8 mouse cellular contexts compared by ENCODE assay signal in genomic region chr17:66233451-66233951, GRCm38 (mm10).
DNase-seq lines count a peak whose midpoint lies in the region; ATAC-seq and TF ChIP-seq lines count a peak whose summit lies in the region.

No protein-coding gene starts in this region.

- no peak overlapping the region for H3K9ac ChIP-seq in kidney, embryonic 14.5 days (ENCODE audit: low read depth, low read length)

- H3K27me3 ChIP-seq in kidney, embryonic 14.5 days (ENCODE audit: control insufficient read depth, insufficient read depth, low read length), result no peaks in the 10 kb centered on the region; the same call in 1 of the 2 replicates
- H3K27me3 ChIP-seq in thymus, adult 2 months (ENCODE audit: control insufficient read depth, insufficient read depth, low read length), result no peaks in the 10 kb centered on the region

- H3K4me2 ChIP-seq in kidney, embryonic 14.5 days (replicated peaks; ENCODE audit: low read depth, low read length), result no peak overlapping the region

- H3K4me3 ChIP-seq in kidney, embryonic 14.5 days (ENCODE audit: low read length), result no peak overlapping the region
- no peak overlapping the region for H3K4me3 ChIP-seq in thymus, adult 2 months (ENCODE audit: control insufficient read depth, insufficient read depth, low read length)

- DNase-seq in layer of hippocampus, postnatal 36 days, result peak; percentile 27 to 28
- DNase-seq in layer of hippocampus, adult 8-10 months (ENCODE audit: low spot score in 2 of 2), result no peak
- peak; percentile 21 for DNase-seq in MN1 (ENCODE audit: low spot score)
- DNase-seq in cerebellum, postnatal 14 days, result peak; percentile 86 to 89
- no peak for DNase-seq in thymus, adult 2 months
- no peak for DNase-seq in urinary bladder, postnatal 25 days (ENCODE audit: low spot score)

- H3K4me1 ChIP-seq in kidney, embryonic 14.5 days (ENCODE audit: control insufficient read depth, insufficient read depth, low read length), result no peaks in the 10 kb centered on the region
- H3K4me1 ChIP-seq in thymus, adult 2 months (replicated peaks; ENCODE audit: control insufficient read depth, insufficient read depth, low read length), result no peaks in the 10 kb centered on the region

- 0 out of 2 replicates have a peak, but pooled peaks have one; percentile 25 for ATAC-seq in kidney, embryonic 14.5 days (ENCODE audit: low FRiP score, low TSS enrichment)
- no peak for ATAC-seq in megakaryocyte-erythroid progenitor cell, adult 5-6 weeks (replicated peaks; ENCODE audit: low FRiP score, low TSS enrichment, poor library complexity, severe bottlenecking)

- H3K27ac ChIP-seq in kidney, embryonic 14.5 days (ENCODE audit: low read depth, low read length), result no peak overlapping the region
- no peak overlapping the region for H3K27ac ChIP-seq in thymus, adult 2 months (ENCODE audit: control insufficient read depth, insufficient read depth, low read length)

- TF ChIP-seq CTCF in thymus, adult 2 months (IDR thresholded peaks at IDR 0.05; ENCODE audit: borderline replicate concordance, control insufficient read depth, extremely low read depth, insufficient read depth, low read length, poor library complexity), result no peak

- no peak for TF ChIP-seq POLR2A in thymus, adult 2 months (IDR thresholded peaks at IDR 0.05; ENCODE audit: control insufficient read depth, extremely low read depth, insufficient read depth, low read length, poor library complexity)

- H3K36me3 ChIP-seq in kidney, embryonic 14.5 days (ENCODE audit: control insufficient read depth, insufficient read depth, low read length), result no peaks in the 10 kb centered on the region
- H3K36me3 ChIP-seq in thymus, adult 2 months (ENCODE audit: control insufficient read depth, insufficient read depth, low read length), result no peaks in the 10 kb centered on the region

- WGBS in kidney, embryonic 14.5 days, result 37% methylated on average over 12 of the region's 12 CpGs
- WGBS in thymus, adult 2 months, result 41% methylated on average over 12 of the region's 12 CpGs

- H3K9me3 ChIP-seq in kidney, embryonic 14.5 days (ENCODE audit: control insufficient read depth, low read length), result no peaks in the 10 kb centered on the region

Comparison
In these comparisons a context has a peak if more than half of its experiments do, and no peak if none do; other contexts are left out.
1. DNase-seq: peak in layer of hippocampus, postnatal 36 days (2 of 2), MN1 (single experiment) and cerebellum, postnatal 14 days (2 of 2); none in layer of hippocampus, adult 8-10 months (0 of 2), thymus, adult 2 months (single experiment) and urinary bladder, postnatal 25 days (single experiment).